Mouse (Mus musculus): ENCODE data around the gene Stx1b. TPM values are rescaled to one million over a fixed set of nuclear protein-coding genes. Genes with fewer than 3 reads are reported as not detected.

The Stx1b gene
- polyA plus RNA-seq, 1 experiment from 2014 or later = 0.25 TPM

Other genes with a start within 250 kb of the Stx1b start
- 5.9 and 6.5 TPM in 2 replicates for gene Ccdc189, start 236.0 kb downstream of the Stx1b start, polyA plus RNA-seq (2015; fragmentation: Nextera tagmentation; extraction: Ambion mirVana)
- 17.5 and 18.0 TPM in 2 replicates for gene Rnf40, start 235.8 kb downstream of the Stx1b start, polyA plus RNA-seq (2015; fragmentation: Nextera tagmentation; extraction: Ambion mirVana)
- 1.4 and 2.1 TPM in 2 replicates for gene Zfp629, start 208.8 kb downstream of the Stx1b start, polyA plus RNA-seq (2015; fragmentation: Nextera tagmentation; extraction: Ambion mirVana)
- gene Bcl7c, start 115.6 kb downstream of the Stx1b start, polyA plus RNA-seq (2015; fragmentation: Nextera tagmentation; extraction: Ambion mirVana) = 16.8 and 17.0 TPM in 2 replicates
- gene Ctf1, start 111.8 kb downstream of the Stx1b start, polyA plus RNA-seq (2015; fragmentation: Nextera tagmentation; extraction: Ambion mirVana) = 2.0 and 2.5 TPM in 2 replicates
- gene Ctf2, start 92.4 kb downstream of the Stx1b start, polyA plus RNA-seq (2015; fragmentation: Nextera tagmentation; extraction: Ambion mirVana) = 0.05 TPM in 2 replicates
- gene Fbxl19, start 80.0 kb downstream of the Stx1b start, polyA plus RNA-seq (2015; fragmentation: Nextera tagmentation; extraction: Ambion mirVana) = 1.9 and 2.0 TPM in 2 replicates
- gene Orai3, start 54.7 kb downstream of the Stx1b start, polyA plus RNA-seq (2015; fragmentation: Nextera tagmentation; extraction: Ambion mirVana) = 11.2 and 12.9 TPM in 2 replicates
- 7.5 and 7.9 TPM in 2 replicates for gene Setd1a, start 47.9 kb downstream of the Stx1b start, polyA plus RNA-seq (2015; fragmentation: Nextera tagmentation; extraction: Ambion mirVana)
- not detected in 2 replicates for gene Gm49388, start 38.9 kb downstream of the Stx1b start, polyA plus RNA-seq (2015; fragmentation: Nextera tagmentation; extraction: Ambion mirVana)
- 72.9 and 80.3 TPM in 2 replicates for gene Hsd3b7, start 23.9 kb downstream of the Stx1b start, polyA plus RNA-seq (2015; fragmentation: Nextera tagmentation; extraction: Ambion mirVana)
- 11.8 TPM in 2 replicates for gene Stx4a, start 255 bp downstream of the Stx1b start, polyA plus RNA-seq (2015; fragmentation: Nextera tagmentation; extraction: Ambion mirVana)
- gene Zfp646, start 51.7 kb upstream of the Stx1b start, polyA plus RNA-seq (2015; fragmentation: Nextera tagmentation; extraction: Ambion mirVana) = 4.8 and 4.9 TPM in 2 replicates
- gene Zfp668, start 52.3 kb upstream of the Stx1b start, polyA plus RNA-seq (2015; fragmentation: Nextera tagmentation; extraction: Ambion mirVana) = 4.5 and 5.0 TPM in 2 replicates
- 0.28 and 0.41 TPM in 2 replicates for gene Prss53, start 66.4 kb upstream of the Stx1b start, polyA plus RNA-seq (2015; fragmentation: Nextera tagmentation; extraction: Ambion mirVana)
- not detected in 2 replicates for gene Gm21974, start 70.9 kb upstream of the Stx1b start, polyA plus RNA-seq (2015; fragmentation: Nextera tagmentation; extraction: Ambion mirVana)
- gene Vkorc1, start 71.1 kb upstream of the Stx1b start, polyA plus RNA-seq (2015; fragmentation: Nextera tagmentation; extraction: Ambion mirVana) = 140 and 149 TPM in 2 replicates
- 45.9 and 51.1 TPM in 2 replicates for gene Bckdk, start 79.5 kb upstream of the Stx1b start, polyA plus RNA-seq (2015; fragmentation: Nextera tagmentation; extraction: Ambion mirVana)
- 12.9 and 13.3 TPM in 2 replicates for gene Kat8, start 88.0 kb upstream of the Stx1b start, polyA plus RNA-seq (2015; fragmentation: Nextera tagmentation; extraction: Ambion mirVana)
- gene Prss8, start 105.6 kb upstream of the Stx1b start, polyA plus RNA-seq (2015; fragmentation: Nextera tagmentation; extraction: Ambion mirVana) = 14.8 and 18.5 TPM in 2 replicates
- 2.9 and 3.0 TPM in 2 replicates for gene Prss36, start 122.2 kb upstream of the Stx1b start, polyA plus RNA-seq (2015; fragmentation: Nextera tagmentation; extraction: Ambion mirVana)
- gene Fus, start 142.9 kb upstream of the Stx1b start, polyA plus RNA-seq (2015; fragmentation: Nextera tagmentation; extraction: Ambion mirVana) = 86.5 and 92.3 TPM in 2 replicates
- gene Pycard, start 169.3 kb upstream of the Stx1b start, polyA plus RNA-seq (2015; fragmentation: Nextera tagmentation; extraction: Ambion mirVana) = 20.7 and 23.0 TPM in 2 replicates
- 0.15 and 0.32 TPM in 2 replicates for gene Trim72, start 179.4 kb upstream of the Stx1b start, polyA plus RNA-seq (2015; fragmentation: Nextera tagmentation; extraction: Ambion mirVana)
- 7.1 and 7.4 TPM in 2 replicates for gene Itgam, start 238.1 kb upstream of the Stx1b start, polyA plus RNA-seq (2015; fragmentation: Nextera tagmentation; extraction: Ambion mirVana)
- gene Gm49368, start 238.1 kb upstream of the Stx1b start, polyA plus RNA-seq (2015; fragmentation: Nextera tagmentation; extraction: Ambion mirVana) = 0.27 TPM in 1 of 2 replicates, not detected in the other

All from liver, embryonic 16.5 days (tissue).